Mouse (Mus musculus) CH12.LX (cell line): ENCODE measurements at regions not wholly inside any gene's neighbourhood (a gene's known extent, or its start where the extent isn't known, plus 50 kb on each side); places are given as distances from the start of the nearest gene placed in this dataset.

Source experiments
- DNase-seq: peaks from one replicate; pipeline ENCODE4 v3.0.0-alpha.2; 2013; ENCODE audit errors: extremely low read depth
- H3K27ac ChIP-seq: 2 replicates; pipeline ENCODE4 v1.5.1; 2012; ENCODE audit warnings: low read depth, mild to moderate bottlenecking, control low read depth, moderate library complexity; ENCODE audit not compliant: insufficient read depth
- H3K27me3 ChIP-seq: replicated peaks from 2 replicates; pipeline ENCODE3; 2012; ENCODE audit warnings: inconsistent platforms
- H3K36me3 ChIP-seq, 2 experiments: replicated peaks in 1 of 2; 2 replicates each; pipeline versions ENCODE3 to v1.6.1; 2012; ENCODE audit warnings: inconsistent platforms in 1 of 2, low read length in 1 of 2, mild to moderate bottlenecking in 1 of 2, mixed read lengths in 1 of 2, moderate library complexity in 1 of 2; ENCODE audit not compliant: control insufficient read depth in 1 of 2, insufficient read depth in 1 of 2
- H3K4me1 ChIP-seq, 2 experiments: 2 replicates each; pipeline ENCODE4 v1.6.1; 2012; ENCODE audit warnings: inconsistent platforms in 1 of 2, moderate library complexity in 1 of 2; ENCODE audit not compliant: insufficient read depth in 2 of 2, control insufficient read depth in 1 of 2
- H3K4me2 ChIP-seq: 2 replicates; pipeline ENCODE4 v1.6.1; 2012; ENCODE audit warnings: low read depth, mild to moderate bottlenecking, control low read depth; ENCODE audit not compliant: poor library complexity, insufficient read depth, severe bottlenecking
- H3K4me3 ChIP-seq, 3 experiments: fragments of 150-350 bp in 1 of 3; sonication (generic) in 1 of 3; replicated peaks in 1 of 3; 2 replicates each; pipeline versions ENCODE3 to v1.5.1; 2011 to 2012; ENCODE audit warnings: low read depth in 2 of 3, low read length in 2 of 3, mild to moderate bottlenecking in 2 of 3, moderate library complexity in 2 of 3, control low read depth in 1 of 3, improper control_type of control experiment in 1 of 3, inconsistent platforms in 1 of 3, mixed read lengths in 1 of 3; ENCODE audit not compliant: poor library complexity in 1 of 3
- H3K79me2 ChIP-seq: replicated peaks from 2 replicates; pipeline ENCODE4 v1.6.1; 2012; ENCODE audit warnings: mild to moderate bottlenecking, moderate library complexity; ENCODE audit not compliant: control insufficient read depth, poor library complexity, insufficient read depth, severe bottlenecking; ENCODE audit errors: extremely low read depth
- H3K9ac ChIP-seq: 2 replicates; pipeline ENCODE4 v1.6.1; 2012; ENCODE audit warnings: low read depth, mild to moderate bottlenecking, control low read depth, moderate library complexity; ENCODE audit not compliant: insufficient read depth
- H3K9me3 ChIP-seq: replicated peaks from 2 replicates; pipeline ENCODE3; 2012; ENCODE audit warnings: low read length, inconsistent platforms, mixed read lengths
- CHD1 ChIP-seq: IDR thresholded peaks from 2 replicates; pipeline ENCODE4 v1.6.1; 2012; ENCODE audit warnings: low read depth, low read length, improper control_type of control experiment, inconsistent platforms
- CHD2 ChIP-seq: IDR thresholded peaks from 2 replicates; pipeline ENCODE4 v1.6.1; 2011; ENCODE audit warnings: low read length, improper control_type of control experiment
- CTCF ChIP-seq, 2 experiments: IDR thresholded peaks in 1 of 2; conservative IDR thresholded peaks in 1 of 2; 2 replicates each; pipeline ENCODE4 v1.5.1; 2011 to 2012; ENCODE audit warnings: low read depth in 2 of 2, low read length in 2 of 2, improper control_type of control experiment in 1 of 2, inconsistent platforms in 1 of 2, mild to moderate bottlenecking in 1 of 2, moderate library complexity in 1 of 2
- E2F4 ChIP-seq: IDR thresholded peaks from 2 replicates; pipeline ENCODE4 v1.6.1; 2011; ENCODE audit warnings: low read depth, low read length, improper control_type of control experiment; ENCODE audit not compliant: insufficient replicate concordance
- ELF1 ChIP-seq: IDR thresholded peaks from 2 replicates; pipeline ENCODE4 v1.6.1; 2014; ENCODE audit warnings: low read depth, mild to moderate bottlenecking, inconsistent platforms, low read length, improper control_type of control experiment
- EP300 ChIP-seq: IDR thresholded peaks from 2 replicates; pipeline ENCODE4 v1.6.1; 2011; ENCODE audit warnings: low read length, improper control_type of control experiment
- GABPA ChIP-seq: IDR thresholded peaks from 2 replicates; pipeline ENCODE4 v1.6.1; 2012; ENCODE audit warnings: low read depth, low read length, improper control_type of control experiment, inconsistent platforms; ENCODE audit not compliant: insufficient replicate concordance
- JUN ChIP-seq: IDR thresholded peaks from 2 replicates; pipeline ENCODE4 v1.6.1; 2011; ENCODE audit warnings: low read depth, mild to moderate bottlenecking, low read length, improper control_type of control experiment, moderate library complexity; ENCODE audit not compliant: insufficient read depth
- JUND ChIP-seq: conservative IDR thresholded peaks from 2 replicates; pipeline ENCODE4 v1.6.1; 2011; ENCODE audit warnings: low read depth, low read length, improper control_type of control experiment
- KAT2A ChIP-seq: IDR thresholded peaks from 2 replicates; pipeline ENCODE4 v1.6.1; 2012; ENCODE audit warnings: low read length, improper control_type of control experiment, inconsistent platforms; ENCODE audit not compliant: insufficient replicate concordance
- MAX ChIP-seq: IDR thresholded peaks from 2 replicates; pipeline ENCODE4 v1.6.1; 2011; ENCODE audit warnings: low read length, improper control_type of control experiment
- MXI1 ChIP-seq: IDR thresholded peaks from 2 replicates; pipeline ENCODE4 v1.6.1; 2011; ENCODE audit warnings: mild to moderate bottlenecking, low read depth, low read length, improper control_type of control experiment
- NELFE ChIP-seq: IDR thresholded peaks from 2 replicates; pipeline ENCODE4 v1.6.1; 2011; ENCODE audit warnings: low read depth, low read length, improper control_type of control experiment
- NRF1 ChIP-seq: IDR thresholded peaks from 2 replicates; pipeline ENCODE4 v1.6.1; 2014; ENCODE audit warnings: low read depth, mild to moderate bottlenecking, inconsistent platforms, low read length, improper control_type of control experiment, moderate library complexity
- PAX5 ChIP-seq: IDR thresholded peaks from 2 replicates; pipeline ENCODE4 v1.6.1; 2012; ENCODE audit warnings: low read length, inconsistent platforms, mixed read lengths
- POLR2A ChIP-seq: IDR thresholded peaks from 2 replicates; pipeline ENCODE4 v1.6.1; 2011; ENCODE audit warnings: low read depth, mild to moderate bottlenecking, improper control_type of control experiment, low read length
- RAD21 ChIP-seq: IDR thresholded peaks from 2 replicates; pipeline ENCODE4 v1.6.1; 2011; ENCODE audit warnings: low read depth, mild to moderate bottlenecking, low read length, improper control_type of control experiment, moderate library complexity
- SMC3 ChIP-seq: IDR thresholded peaks from 2 replicates; pipeline ENCODE4 v1.6.1; 2011; ENCODE audit warnings: low read depth, low read length, improper control_type of control experiment
- TBP ChIP-seq: conservative IDR thresholded peaks from 2 replicates; pipeline ENCODE4 v1.6.1; 2011; ENCODE audit warnings: low read depth, low read length, improper control_type of control experiment
- TCF12 ChIP-seq: IDR thresholded peaks from 2 replicates; pipeline ENCODE4 v1.6.1; 2014; ENCODE audit warnings: low read depth, mild to moderate bottlenecking, inconsistent platforms, low read length, improper control_type of control experiment
- USF1 ChIP-seq: IDR thresholded peaks from 2 replicates; pipeline ENCODE4 v1.6.1; 2014; ENCODE audit warnings: low read depth, mild to moderate bottlenecking, inconsistent platforms, low read length, improper control_type of control experiment
- USF2 ChIP-seq: conservative IDR thresholded peaks from 2 replicates; pipeline ENCODE4 v1.6.1; 2011; ENCODE audit warnings: low read depth, low read length, improper control_type of control experiment
- ZC3H11A ChIP-seq: IDR thresholded peaks from 2 replicates; pipeline ENCODE4 v1.6.1; 2012; ENCODE audit warnings: low read depth, mild to moderate bottlenecking, inconsistent platforms, low read length, improper control_type of control experiment
- ZNF384 ChIP-seq: IDR thresholded peaks from 2 replicates; pipeline ENCODE4 v1.6.1; 2012; ENCODE audit warnings: low read depth, low read length, improper control_type of control experiment, inconsistent platforms
- dilution Hi-C: fragments of 300-500 bp; cut with MboI; formaldehyde crosslinking; loops from 2 replicates; pipeline ENCODE4 v1.14.3; 2020; ENCODE audit warnings: low sequenced_read_pairs; ENCODE audit not compliant: extremely low pct_unique_long_range_greater_than_20kb, extremely low pct_ligation_motif_present
- in situ Hi-C: fragments of 300-500 bp; cut with MboI; formaldehyde crosslinking; loops from 3 replicates; pipeline ENCODE4 v1.14.3; 2019; ENCODE audit warnings: low sequenced_read_pairs, low pct_ligation_motif_present, low pct_unique_long_range_greater_than_20kb, mixed read lengths

GRCm38 (mm10) chr14:37269920-37270319 is 134.8 kb upstream of the Ghitm start:
- no peaks in the 10 kb centered on the region for H3K9me3 ChIP-seq
- H3K27ac ChIP-seq: no peak overlapping the region
- in situ Hi-C loops: no loop called here
- dilution Hi-C loops: no loop called here
- no peak for DNase-seq
- H3K27me3 ChIP-seq: peaks cover 13% of the 10 kb centered on the region
- H3K4me1 ChIP-seq: no peaks in the 10 kb centered on the region
- no peak overlapping the region for H3K4me2 ChIP-seq
- TF ChIP-seq ZC3H11A: no peak
- no peak for TF ChIP-seq TCF12
- TF ChIP-seq PAX5: no peak
- no peak for TF ChIP-seq EP300
- H3K9ac ChIP-seq: no peak overlapping the region
- no peaks in the 10 kb centered on the region for H3K36me3 ChIP-seq
- no peaks in the 10 kb centered on the region for H3K79me2 ChIP-seq
- H3K4me3 ChIP-seq: no peak overlapping the region

- peaks cover 0 to 3% of the 10 kb centered on the region in 2 experiments; a peak in 1 of 4 replicates for H3K4me1 ChIP-seq
- no peak overlapping the region for H3K4me2 ChIP-seq
- no peaks in the 10 kb centered on the region for H3K9me3 ChIP-seq
- no peak overlapping the region for H3K4me3 ChIP-seq
- H3K79me2 ChIP-seq: no peaks in the 10 kb centered on the region
- dilution Hi-C loops (no loop called here), in situ Hi-C loops (no loop called here)
- no peak overlapping the region for H3K27ac ChIP-seq
- H3K36me3 ChIP-seq: no peaks in the 10 kb centered on the region
- peak; percentile 34; the same call in 1 of the 2 replicates for TF ChIP-seq SMC3
- no peak for TF ChIP-seq ZNF384
- TF ChIP-seq TBP: no peak
- TF ChIP-seq POLR2A: no peak
- no peak for TF ChIP-seq KAT2A
- no peak for TF ChIP-seq USF2
- no peak for TF ChIP-seq JUN
- no peak for TF ChIP-seq MXI1
- no peak for TF ChIP-seq CHD2
- no peak for TF ChIP-seq GABPA
- TF ChIP-seq ELF1: peak; percentile 69
- TF ChIP-seq CHD1: no peak
- TF ChIP-seq USF1: no peak
- TF ChIP-seq CTCF (conservative IDR thresholded peaks at IDR 0.05 in 1 of 2, IDR thresholded peaks at IDR 0.05 in 1 of 2; ENCODE audit: low read depth in 2 of 2, low read length in 2 of 2): peak; percentile 71 to 73
- no peak for TF ChIP-seq E2F4
- TF ChIP-seq NRF1: no peak
- no peak for TF ChIP-seq MAX
- TF ChIP-seq TCF12: no peak
- TF ChIP-seq RAD21: peak; percentile 65
- TF ChIP-seq JUND: no peak
- no peak for TF ChIP-seq PAX5
- TF ChIP-seq NELFE: no peak
- H3K27me3 ChIP-seq: peaks cover 13% of the 10 kb centered on the region
- peak; percentile 75 for DNase-seq
- no peak overlapping the region for H3K9ac ChIP-seq
Measured at GRCm38 (mm10) chr14:37238632-37239032, 103.6 kb upstream of the Ghitm start.
